Mouse (Mus musculus): ENCODE data around the gene Dmpk.

DNA sequence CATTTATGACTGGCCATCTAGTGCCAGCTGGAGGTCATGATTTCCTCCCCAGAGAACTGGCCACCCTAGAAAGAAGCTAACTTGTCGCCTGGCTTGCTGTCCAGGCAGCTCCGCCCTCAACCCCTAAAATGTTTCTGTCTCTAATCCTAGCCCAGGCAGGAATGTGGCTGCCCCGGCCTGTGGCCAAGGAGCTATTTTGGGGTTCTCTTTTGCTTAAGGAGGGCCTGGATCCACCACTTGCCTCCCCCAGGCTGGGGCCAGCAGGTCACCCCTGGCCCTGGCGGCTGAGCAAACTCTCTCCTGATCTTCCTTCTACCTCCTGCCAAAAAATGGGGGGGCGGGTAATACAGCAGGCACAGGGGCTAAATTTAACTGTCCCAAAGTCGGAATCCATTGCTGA is 553 bp upstream of the Dmpk start:
- TF ChIP-seq CTCF (IDR thresholded peaks at IDR 0.05; ENCODE audit: low read depth) (no peak), EP300 (IDR thresholded peaks at IDR 0.05; ENCODE audit: low read depth) (no peak)

Measured in liver, embryonic 14.5 days (tissue).